Mouse (Mus musculus) gastrocnemius, adult 18-20 months (tissue): ENCODE measurements around the gene Camk1g. TPM values are rescaled to one million over a fixed set of nuclear protein-coding genes. Genes with fewer than 3 reads are reported as not detected.

Experiments
- DNase-seq: peaks from one replicate; pipeline ENCODE4 v3.0.0; 2021; ENCODE audit warnings: low spot score
- total RNA-seq, 2 experiments: library from RNA; stranded (reverse); gene quantifications; 2 replicates each; pipeline ENCODE4 v1.2.3; 2021

The Camk1g gene
- total RNA-seq, 2 experiments from 2014 or later = 0.40 TPM; not detected in 1

- no peak for DNase-seq
Measured at GRCm38 (mm10) chr1:193305386-193305785, 64.7 kb downstream of the Camk1g start.

DNA sequence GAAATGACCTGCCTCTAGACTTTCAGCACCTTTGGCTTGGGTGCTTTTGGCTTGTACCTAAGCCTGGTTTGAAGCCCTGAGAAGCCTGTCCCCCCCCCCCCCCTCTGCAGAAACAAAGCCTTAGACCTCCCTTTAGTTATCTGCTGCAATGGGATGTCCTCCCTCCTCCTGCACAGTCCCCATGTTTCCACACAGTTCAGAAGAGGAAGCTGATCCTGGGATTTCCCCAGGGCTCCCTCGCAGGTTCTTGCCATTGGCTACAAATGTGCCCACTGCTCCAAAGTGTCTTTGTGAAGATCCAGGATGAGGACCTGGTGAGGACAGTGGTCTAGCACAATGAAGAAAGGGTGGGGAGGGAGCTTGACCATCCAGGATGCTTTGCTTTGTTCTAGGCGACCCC, 67.0 kb downstream of the Camk1g start:
- no peak for DNase-seq

DNA sequence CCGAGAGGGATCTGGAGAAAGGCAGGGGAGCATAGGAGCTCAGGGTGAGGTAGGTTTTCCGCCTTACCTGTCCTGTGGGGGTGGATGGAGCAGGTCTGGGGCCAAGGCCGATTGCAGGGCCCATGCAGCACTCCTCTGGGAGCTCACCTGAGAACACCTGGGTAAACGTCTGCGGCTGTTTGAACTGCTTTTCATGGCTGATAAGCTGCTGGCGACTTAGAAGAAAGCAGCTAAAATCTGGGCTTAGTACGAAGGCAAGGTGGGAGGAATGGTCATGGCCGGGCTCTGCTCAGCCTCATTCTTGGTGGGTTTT, 68.0 kb downstream of the Camk1g start:
- no peak for DNase-seq

DNA sequence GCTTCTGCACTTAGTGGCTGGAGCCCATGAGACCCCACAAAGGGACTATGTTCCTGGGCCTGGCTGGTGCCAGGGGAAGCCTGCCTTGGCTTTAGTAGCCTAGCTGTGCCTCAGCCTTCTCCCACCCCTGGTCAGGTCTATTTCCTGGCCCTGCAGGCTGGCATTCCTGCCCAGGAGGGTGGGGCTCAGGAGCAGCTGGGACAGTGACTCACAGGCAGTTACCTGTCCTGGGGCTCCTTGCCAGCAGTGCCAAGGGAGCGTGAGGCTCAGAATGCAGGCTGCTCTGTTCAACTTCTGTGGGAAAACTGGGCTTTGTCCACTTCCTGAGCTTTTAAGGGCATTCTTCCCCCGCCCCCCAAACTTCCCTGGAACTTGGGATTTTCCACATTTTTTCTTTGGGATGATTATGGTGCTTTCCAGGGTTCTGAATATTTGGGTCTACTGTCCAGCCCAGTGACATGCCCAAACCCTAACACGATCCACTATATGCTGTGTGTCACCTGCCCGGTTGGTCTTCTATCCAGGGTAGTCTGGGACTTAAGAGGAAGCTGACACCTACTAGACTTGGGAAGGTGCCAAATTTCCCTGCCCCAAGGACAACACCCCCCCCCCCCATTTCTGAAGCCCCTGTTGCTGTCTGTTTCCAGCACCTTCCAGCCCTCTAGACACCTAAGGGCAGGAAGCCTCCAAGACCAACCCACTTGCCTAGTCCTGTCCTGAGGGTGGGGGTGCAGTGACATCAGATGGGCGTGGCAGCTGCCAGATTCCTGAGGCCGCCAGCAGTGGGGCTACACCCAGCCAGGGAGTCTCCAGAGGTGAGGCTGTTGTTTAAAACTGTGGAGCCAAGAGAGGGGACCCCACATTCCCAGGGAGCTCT, 68.6 kb downstream of the Camk1g start:
- DNase-seq = no peak

- no peak for DNase-seq
Measured at GRCm38 (mm10) chr1:193299995-193300394, 70.1 kb downstream of the Camk1g start.

GRCm38 (mm10) chr1:193298141-193298765, 71.8 kb downstream of the Camk1g start:
- no peak for DNase-seq

Other genes starting within 250 kb of the Camk1g start
- gene Diexf, start 240.0 kb downstream of the Camk1g start, total RNA-seq = 1 to 10 TPM; 6.5 to 6.7 TPM
- under 1 TPM; 0.53 to 0.88 TPM for gene Irf6, start 217.2 kb downstream of the Camk1g start, total RNA-seq
- 1 to 10 TPM; 2.9 to 3.9 TPM for gene A130010J15Rik, start 202.3 kb downstream of the Camk1g start, total RNA-seq
- gene Traf3ip3, start 168.6 kb downstream of the Camk1g start, total RNA-seq = 1 to 10 TPM in 1 of 2 experiments, under 1 TPM in 1; 0.55 to 1.9 TPM
- 1 to 10 TPM; 2.4 to 3.2 TPM for gene Lamb3, start 162.6 kb downstream of the Camk1g start, total RNA-seq
- gene Hsd11b1, start 106.2 kb downstream of the Camk1g start, total RNA-seq = 1 to 10 TPM; 5.3 to 9.5 TPM
- gene G0s2, start 97.1 kb downstream of the Camk1g start, total RNA-seq = 10 to 100 TPM; 10.7 to 19.6 TPM